Mouse (Mus musculus) C2C12 (cell line): Measurements from ENCODE around the gene P3h2. TPM values are rescaled to one million over a fixed set of nuclear protein-coding genes. Genes with fewer than 3 reads are reported as not detected.

Experiments used
- H3K27me3 ChIP-seq: one replicate; pipeline ENCODE4 v1.6.1; 2011; ENCODE audit not compliant: control insufficient read depth, insufficient read depth, insufficient read length
- H3K36me3 ChIP-seq: one replicate; pipeline ENCODE4 v1.6.1; 2011; ENCODE audit not compliant: control insufficient read depth, insufficient read depth
- H3K4me3 ChIP-seq: one replicate; pipeline ENCODE4 v1.5.1; 2011; ENCODE audit warnings: mild to moderate bottlenecking, control low read depth; ENCODE audit not compliant: poor library complexity, insufficient read depth, severe bottlenecking
- H3K79me2 ChIP-seq: one replicate; pipeline ENCODE4 v1.6.1; 2011; ENCODE audit not compliant: control insufficient read depth, insufficient read depth
- H3K79me3 ChIP-seq: one replicate; pipeline ENCODE4 v1.6.1; 2011; ENCODE audit warnings: low read depth, control low read depth
- H3ac ChIP-seq: one replicate; pipeline ENCODE3; 2011; ENCODE audit warnings: low read depth; ENCODE audit not compliant: control insufficient read depth, insufficient read length
- CEBPB ChIP-seq: IDR thresholded peaks from one replicate; pipeline ENCODE4 v1.6.1; 2011; ENCODE audit warnings: low read depth, mild to moderate bottlenecking, control low read depth, moderate library complexity
- CTCF ChIP-seq: IDR thresholded peaks from one replicate; pipeline ENCODE4 v1.5.1; 2011; ENCODE audit not compliant: control insufficient read depth, insufficient read depth, insufficient read length
- FOSL1 ChIP-seq: IDR thresholded peaks from one replicate; pipeline ENCODE4 v1.8.0; 2011; ENCODE audit warnings: mild to moderate bottlenecking, low read length; ENCODE audit not compliant: poor library complexity, insufficient read depth, severe bottlenecking
- MAX ChIP-seq: IDR thresholded peaks from one replicate; pipeline ENCODE4 v1.6.1; 2011; ENCODE audit warnings: mild to moderate bottlenecking, control low read depth
- MYOD1 ChIP-seq: IDR thresholded peaks from one replicate; pipeline ENCODE4 v1.6.1; 2011; ENCODE audit warnings: low read depth; ENCODE audit not compliant: control insufficient read depth, insufficient read length
- MYOG ChIP-seq: IDR thresholded peaks from one replicate; pipeline ENCODE4 v1.6.1; 2011; ENCODE audit not compliant: control insufficient read depth, insufficient read length; ENCODE audit errors: extremely low read depth
- USF1 ChIP-seq: IDR thresholded peaks from one replicate; pipeline ENCODE4 v1.6.1; 2011; ENCODE audit warnings: low read depth, mild to moderate bottlenecking, control low read depth, moderate library complexity
- polyA plus RNA-seq: library from polyadenylated mRNA; unstranded; fragments of >200 nt; fragmentation: generic; extraction: Trizol; gene quantifications from one replicate; pipeline ENCODE4 v1.2.1, GENCODE M21; 2012; ENCODE audit warnings: missing spikeins

Gene P3h2
- polyA plus RNA-seq, 1 experiment, result 1.1 TPM

- no peak overlapping the region for H3K4me3 ChIP-seq
- no peak for TF ChIP-seq FOSL1
- H3K79me2 ChIP-seq, result no peaks in the 10 kb centered on the region
- no peaks in the 10 kb centered on the region for H3K27me3 ChIP-seq
- no peaks in the 10 kb centered on the region for H3K79me3 ChIP-seq
- H3ac ChIP-seq, result no peak overlapping the region
- no peaks in the 10 kb centered on the region for H3K36me3 ChIP-seq
Measured at GRCm38 (mm10) chr16:26026416-26026815, 79.2 kb downstream of the P3h2 start.

- H3K79me3 ChIP-seq, result no peaks in the 10 kb centered on the region
- no peak overlapping the region for H3K4me3 ChIP-seq
- H3K79me2 ChIP-seq, result no peaks in the 10 kb centered on the region
- no peaks in the 10 kb centered on the region for H3K27me3 ChIP-seq
- no peak overlapping the region for H3ac ChIP-seq
- TF ChIP-seq MYOD1, result no peak
- TF ChIP-seq MAX, result no peak
- no peak for TF ChIP-seq CEBPB
- TF ChIP-seq CTCF, result no peak
- no peaks in the 10 kb centered on the region for H3K36me3 ChIP-seq
Measured at GRCm38 (mm10) chr16:26024543-26024942, 81.0 kb downstream of the P3h2 start.

- no peaks in the 10 kb centered on the region for H3K36me3 ChIP-seq
- H3K79me2 ChIP-seq, result no peaks in the 10 kb centered on the region
- no peaks in the 10 kb centered on the region for H3K79me3 ChIP-seq
- no peak for TF ChIP-seq CEBPB
- no peak overlapping the region for H3ac ChIP-seq
- no peaks in the 10 kb centered on the region for H3K27me3 ChIP-seq
- no peak overlapping the region for H3K4me3 ChIP-seq
Measured at GRCm38 (mm10) chr16:26023352-26023751, 82.2 kb downstream of the P3h2 start.

- no peaks in the 10 kb centered on the region for H3K36me3 ChIP-seq
- H3K79me2 ChIP-seq, result no peaks in the 10 kb centered on the region
- H3K79me3 ChIP-seq, result no peaks in the 10 kb centered on the region
- TF ChIP-seq MYOG, result no peak
- no peak for TF ChIP-seq FOSL1
- no peak for TF ChIP-seq CEBPB
- no peak for TF ChIP-seq CTCF
- no peak for TF ChIP-seq MYOD1
- TF ChIP-seq MAX, result no peak
- no peak for TF ChIP-seq USF1
- no peak overlapping the region for H3ac ChIP-seq
- H3K4me3 ChIP-seq, result no peak overlapping the region
- no peaks in the 10 kb centered on the region for H3K27me3 ChIP-seq
Measured at GRCm38 (mm10) chr16:26021759-26022158, 83.8 kb downstream of the P3h2 start.

- no peaks in the 10 kb centered on the region for H3K27me3 ChIP-seq
- H3ac ChIP-seq, result no peak overlapping the region
- H3K36me3 ChIP-seq, result no peaks in the 10 kb centered on the region
- H3K79me2 ChIP-seq, result no peaks in the 10 kb centered on the region
- H3K79me3 ChIP-seq, result no peaks in the 10 kb centered on the region
- TF ChIP-seq CEBPB (no peak), FOSL1 (no peak), MYOD1 (no peak), USF1 (no peak), MAX (no peak), CTCF (no peak), MYOG (no peak)
- H3K4me3 ChIP-seq, result no peak overlapping the region
Measured at GRCm38 (mm10) chr16:26005811-26006210, 99.8 kb downstream of the P3h2 start.

GRCm38 (mm10) chr16:26003261-26003660, 102.3 kb downstream of the P3h2 start:
- Histone ChIP-seq H3K79me2 (no peaks in the 10 kb centered on the region), H3ac (no peak overlapping the region), H3K79me3 (no peaks in the 10 kb centered on the region), H3K36me3 (no peaks in the 10 kb centered on the region), H3K4me3 (no peak overlapping the region), H3K27me3 (no peaks in the 10 kb centered on the region)
- TF ChIP-seq MAX (no peak), CEBPB (no peak), CTCF (no peak), USF1 (no peak), MYOG (no peak), MYOD1 (peak; percentile 97), FOSL1 (peak; percentile 83)
